Mouse (Mus musculus): Measurements from ENCODE around the gene Amacr. TPM values are rescaled to one million over a fixed set of nuclear protein-coding genes. Genes with fewer than 3 reads are reported as not detected.

Amacr gene
- total and polyA plus RNA-seq, 2 experiments from 2014 or later: 6.3 to 9.8 TPM

- no peak for DNase-seq (ENCODE audit: low spot score)
- H3K4me3 ChIP-seq (ENCODE audit: low read depth, low read length): no peak overlapping the region
- no peaks in the 10 kb centered on the region for H3K4me1 ChIP-seq (ENCODE audit: insufficient read depth, low read length)
- H3K4me2 ChIP-seq (ENCODE audit: low read depth, low read length, poor library complexity, severe bottlenecking): no peak overlapping the region
- H3K9ac ChIP-seq (replicated peaks; ENCODE audit: low read length, poor library complexity, severe bottlenecking): no peak overlapping the region
- no peaks in the 10 kb centered on the region for H3K27me3 ChIP-seq (ENCODE audit: insufficient read depth, low read length)
- ATAC-seq (ENCODE audit: low FRiP score): no peak
- WGBS: 23% methylated on average over 2 of the region's 2 CpGs
- no peaks in the 10 kb centered on the region for H3K36me3 ChIP-seq (ENCODE audit: insufficient read depth, low read length)
- no peak for TF ChIP-seq CTCF (IDR thresholded peaks at IDR 0.05)
- no peaks in the 10 kb centered on the region for H3K9me3 ChIP-seq (ENCODE audit: low read length)
- H3K27ac ChIP-seq (ENCODE audit: low read depth, low read length): no peak overlapping the region
Observed at GRCm38 (mm10) chr15:11014931-11015330, 33.4 kb downstream of the Amacr start.

GRCm38 (mm10) chr15:11026801-11027561, 45.4 kb downstream of the Amacr start:
- no peaks in the 10 kb centered on the region for H3K27me3 ChIP-seq (ENCODE audit: insufficient read depth, low read length)
- TF ChIP-seq CTCF (IDR thresholded peaks at IDR 0.05): no peak
- ATAC-seq (ENCODE audit: low FRiP score) (no peak), DNase-seq (ENCODE audit: low spot score) (no peak)
- H3K9ac ChIP-seq (replicated peaks; ENCODE audit: low read length, poor library complexity, severe bottlenecking): no peak overlapping the region
- H3K36me3 ChIP-seq (ENCODE audit: insufficient read depth, low read length): no peaks in the 10 kb centered on the region
- no peak overlapping the region for H3K4me2 ChIP-seq (ENCODE audit: low read depth, low read length, poor library complexity, severe bottlenecking)
- H3K4me1 ChIP-seq (ENCODE audit: insufficient read depth, low read length): no peaks in the 10 kb centered on the region
- H3K9me3 ChIP-seq (ENCODE audit: low read length): no peaks in the 10 kb centered on the region
- H3K27ac ChIP-seq (ENCODE audit: low read depth, low read length): no peak overlapping the region
- H3K4me3 ChIP-seq (ENCODE audit: low read depth, low read length): no peak overlapping the region
- 76% methylated on average over 4 of the region's 4 CpGs for WGBS

DNA sequence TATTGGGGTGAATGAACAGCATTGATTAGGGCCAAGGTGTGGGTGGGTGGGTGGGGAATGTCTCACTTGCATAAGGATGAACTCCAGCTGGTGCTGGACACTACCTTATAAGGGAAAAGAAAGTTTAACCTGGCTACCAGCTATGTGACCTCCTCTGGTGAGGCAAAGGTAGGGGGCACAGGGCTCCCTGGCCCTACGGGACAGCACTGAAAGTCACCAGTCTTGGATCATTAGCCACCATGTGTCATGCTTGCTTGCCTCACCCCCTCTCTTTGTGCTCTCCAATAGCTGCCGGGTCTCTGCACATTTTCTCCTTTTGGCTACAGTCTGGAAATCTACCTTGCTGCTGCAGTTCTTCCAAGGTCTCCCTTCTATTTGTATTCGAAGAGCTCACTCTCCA, 48.6 kb downstream of the Amacr start:
- no peak overlapping the region for H3K27ac ChIP-seq (ENCODE audit: low read depth, low read length)
- H3K27me3 ChIP-seq (ENCODE audit: insufficient read depth, low read length): peaks cover 8% of the 10 kb centered on the region
- ATAC-seq (ENCODE audit: low FRiP score) (no peak), DNase-seq (ENCODE audit: low spot score) (no peak)
- no peak overlapping the region for H3K4me2 ChIP-seq (ENCODE audit: low read depth, low read length, poor library complexity, severe bottlenecking)
- no peak for TF ChIP-seq CTCF (IDR thresholded peaks at IDR 0.05)
- H3K9me3 ChIP-seq (ENCODE audit: low read length): no peaks in the 10 kb centered on the region
- no peak overlapping the region for H3K9ac ChIP-seq (replicated peaks; ENCODE audit: low read length, poor library complexity, severe bottlenecking)
- WGBS: 72% methylated on average over 3 of the region's 3 CpGs
- no peaks in the 10 kb centered on the region for H3K36me3 ChIP-seq (ENCODE audit: insufficient read depth, low read length)
- H3K4me1 ChIP-seq (ENCODE audit: insufficient read depth, low read length): no peaks in the 10 kb centered on the region
- no peak overlapping the region for H3K4me3 ChIP-seq (ENCODE audit: low read depth, low read length)

DNA sequence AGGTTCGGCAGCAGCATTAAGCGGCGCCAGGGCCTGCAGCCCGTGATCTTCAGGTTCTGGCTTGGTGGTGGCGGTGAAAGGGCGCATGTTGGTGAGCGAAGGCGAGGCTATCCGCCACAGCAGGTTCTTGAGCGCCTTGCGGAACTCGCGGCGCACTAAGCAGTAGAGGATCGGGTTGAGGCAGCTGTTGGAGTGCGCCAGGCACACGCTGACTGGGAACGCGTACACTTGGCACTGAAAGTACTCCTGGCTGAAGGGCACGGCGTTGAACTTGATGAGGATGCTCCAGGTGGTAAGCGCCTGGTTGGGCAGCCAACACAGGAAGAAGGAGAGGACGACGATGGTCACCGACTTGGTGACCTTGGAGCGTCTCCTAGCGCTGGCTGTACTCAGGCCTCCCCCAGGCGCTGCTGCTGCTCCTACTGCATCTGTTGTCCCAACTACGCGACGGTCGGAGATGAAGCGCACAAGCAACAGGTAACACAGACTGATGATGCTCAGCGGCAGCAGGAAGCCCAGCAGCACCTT, 54.5 kb downstream of the Amacr start:
- ATAC-seq (ENCODE audit: low FRiP score) (peak; percentile 54; the same call in 1 of the 2 replicates), DNase-seq (ENCODE audit: low spot score) (no peak)
- peak overlapping the region; percentile 36 for H3K4me3 ChIP-seq (ENCODE audit: low read depth, low read length)
- no peak overlapping the region for H3K27ac ChIP-seq (ENCODE audit: low read depth, low read length)
- H3K4me2 ChIP-seq (ENCODE audit: low read depth, low read length, poor library complexity, severe bottlenecking): peak overlapping the region; percentile 86
- H3K4me1 ChIP-seq (ENCODE audit: insufficient read depth, low read length): peaks cover 6% of the 10 kb centered on the region; the same call in 1 of the 2 replicates
- peaks cover 39% of the 10 kb centered on the region for H3K27me3 ChIP-seq (ENCODE audit: insufficient read depth, low read length)
- TF ChIP-seq CTCF (IDR thresholded peaks at IDR 0.05): no peak
- no peaks in the 10 kb centered on the region for H3K36me3 ChIP-seq (ENCODE audit: insufficient read depth, low read length)
- no peak overlapping the region for H3K9ac ChIP-seq (replicated peaks; ENCODE audit: low read length, poor library complexity, severe bottlenecking)
- H3K9me3 ChIP-seq (ENCODE audit: low read length): no peaks in the 10 kb centered on the region
- WGBS: 5% methylated on average over 34 of the region's 34 CpGs

DNA sequence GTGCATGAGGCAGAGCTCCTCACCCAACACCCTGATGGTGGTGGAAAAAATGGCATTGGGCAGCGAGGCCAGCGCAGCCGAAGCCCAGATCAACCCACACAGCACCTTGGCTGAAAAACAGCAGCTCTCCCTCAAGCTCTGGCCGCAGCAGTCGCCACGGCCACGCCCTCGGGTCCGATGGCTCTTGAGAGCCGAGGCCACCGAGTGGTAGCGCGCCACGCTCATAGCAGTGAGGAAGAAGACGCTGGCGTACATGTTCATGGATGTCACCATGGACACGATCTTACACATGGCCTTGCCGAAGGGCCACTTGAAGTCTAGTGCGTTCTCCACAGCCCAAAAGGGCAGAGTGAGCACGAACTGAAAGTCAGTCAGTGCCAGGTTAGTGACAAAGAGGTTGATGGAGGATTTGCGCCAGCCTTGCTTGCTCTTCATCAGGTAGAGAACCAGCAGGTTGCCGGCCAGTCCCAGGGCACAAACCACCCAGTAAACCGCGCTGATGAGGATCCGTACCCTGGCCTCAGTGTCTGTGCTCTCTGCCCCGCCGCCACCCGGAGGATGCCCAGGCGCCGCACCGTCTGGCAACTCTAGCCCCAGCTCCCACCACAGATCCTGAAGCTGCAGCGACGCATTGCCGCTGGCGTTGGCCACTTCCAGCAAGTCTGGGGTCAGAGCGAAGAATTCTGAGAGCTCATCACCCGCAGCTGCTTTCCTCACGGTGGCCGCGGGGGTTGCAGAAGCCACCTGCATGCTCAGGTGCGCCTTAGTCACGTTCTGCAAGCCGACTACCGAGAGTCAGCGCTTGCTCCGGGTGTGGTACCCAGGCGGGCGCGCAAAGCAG, 55.2 kb downstream of the Amacr start:
- H3K27me3 ChIP-seq (ENCODE audit: insufficient read depth, low read length): peaks cover 39% of the 10 kb centered on the region
- H3K4me2 ChIP-seq (ENCODE audit: low read depth, low read length, poor library complexity, severe bottlenecking): peak overlapping the region; percentile 86
- H3K9ac ChIP-seq (replicated peaks; ENCODE audit: low read length, poor library complexity, severe bottlenecking): peak overlapping the region; percentile 44
- no peaks in the 10 kb centered on the region for H3K9me3 ChIP-seq (ENCODE audit: low read length)
- ATAC-seq (ENCODE audit: low FRiP score): peak; percentile 54; the same call in 1 of the 2 replicates
- H3K36me3 ChIP-seq (ENCODE audit: insufficient read depth, low read length): no peaks in the 10 kb centered on the region
- peak overlapping the region; percentile 36 for H3K4me3 ChIP-seq (ENCODE audit: low read depth, low read length)
- WGBS: 3% methylated on average over 49 of the region's 49 CpGs
- peaks cover 6% of the 10 kb centered on the region; the same call in 1 of the 2 replicates for H3K4me1 ChIP-seq (ENCODE audit: insufficient read depth, low read length)
- DNase-seq (ENCODE audit: low spot score): no peak
- TF ChIP-seq CTCF (IDR thresholded peaks at IDR 0.05): no peak
- no peak overlapping the region for H3K27ac ChIP-seq (ENCODE audit: low read depth, low read length)
